Mouse (Mus musculus) induced T-regulatory cell, adult 2 months (primary cell): Measurements from ENCODE around the gene Atp6v0d1.

Experiments
- DNase-seq: peaks from one replicate; pipeline ENCODE4 v3.0.0-alpha.2; 2012; ENCODE audit warnings: low read depth

Gene Atp6v0d1

DNA sequence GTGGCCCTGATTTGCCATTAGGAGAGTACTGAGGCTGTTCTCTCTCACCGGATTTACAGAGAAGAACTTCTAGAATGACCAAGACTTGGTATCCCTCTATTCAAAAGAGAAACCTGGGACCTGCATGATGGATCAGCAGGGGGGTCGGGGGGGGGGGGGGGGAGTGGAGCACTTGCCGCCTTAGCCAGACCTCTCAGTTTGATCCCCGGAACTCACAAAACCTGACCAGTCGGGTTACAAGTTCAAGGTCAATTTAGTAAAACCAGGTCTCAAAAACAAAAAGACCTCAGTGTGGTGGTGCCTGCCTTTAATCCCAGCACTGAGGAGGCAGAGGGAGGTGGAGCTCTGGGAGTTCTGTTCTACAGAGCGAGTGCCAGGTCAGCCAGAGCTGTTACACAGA lies 8.9 kb upstream of the Atp6v0d1 start:
- no peak for DNase-seq

- DNase-seq: peak; percentile 56
Measured at GRCm38 (mm10) chr8:105573427-105573826, 7.6 kb upstream of the Atp6v0d1 start.

- DNase-seq: no peak
Measured at GRCm38 (mm10) chr8:105571810-105572209, 6.0 kb upstream of the Atp6v0d1 start.

- peak; percentile 69 for DNase-seq
Measured at GRCm38 (mm10) chr8:105566703-105567595, 1.1 kb upstream of the Atp6v0d1 start.

GRCm38 (mm10) chr8:105565401-105565881 lies 406 bp downstream of the Atp6v0d1 start:
- DNase-seq: peak; percentile 72

DNA sequence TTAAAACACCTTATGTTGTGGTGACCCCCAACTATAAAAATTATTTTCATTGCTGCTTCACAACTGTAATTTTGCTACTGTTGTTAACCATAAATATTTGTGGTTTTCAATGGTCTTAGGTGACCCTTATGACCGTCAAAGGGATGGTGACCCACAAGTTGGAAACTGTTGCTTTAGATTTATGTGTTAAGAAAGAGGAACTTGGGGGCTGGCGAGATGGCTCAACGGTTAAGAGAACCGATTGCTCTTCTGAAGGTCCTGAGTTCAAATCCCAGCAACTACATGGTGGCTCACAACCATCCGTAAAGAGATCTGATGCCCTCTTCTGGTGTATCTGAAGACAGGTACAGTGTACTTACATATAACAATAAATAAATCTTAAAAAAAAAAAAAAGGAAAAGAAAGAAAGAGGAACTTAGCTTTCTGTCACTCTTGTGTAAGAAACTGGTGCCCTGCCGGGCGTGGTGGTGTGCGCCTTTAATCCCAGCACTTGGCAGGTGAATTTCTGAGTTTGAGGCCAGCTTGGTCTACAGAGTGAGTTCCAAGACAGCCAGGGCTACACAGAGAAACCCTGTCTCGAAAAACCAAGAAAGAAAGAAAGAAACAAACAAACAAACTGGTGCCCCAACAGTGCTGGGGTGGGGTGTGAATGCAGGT lies 1.1 kb downstream of the Atp6v0d1 start:
- DNase-seq: peak; percentile 34

DNA sequence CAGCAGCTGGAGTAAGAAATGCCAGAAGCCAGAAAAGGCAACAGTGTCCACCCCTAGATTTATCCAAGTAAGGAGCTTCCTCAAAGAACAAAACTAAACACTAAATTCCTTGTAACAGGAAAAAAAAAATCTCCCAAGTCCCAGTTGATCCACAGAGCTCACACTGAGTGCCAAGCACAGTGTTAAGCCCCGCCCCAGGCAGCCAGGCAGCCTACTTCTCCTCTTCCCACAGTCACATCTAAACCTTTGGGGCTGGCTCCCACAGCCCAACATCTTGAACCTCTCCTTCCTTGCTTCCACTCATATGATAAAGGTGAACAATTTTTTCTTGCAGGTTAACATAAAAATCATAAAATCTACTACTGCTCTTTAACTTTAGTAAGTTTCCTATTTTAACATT lies 2.0 kb downstream of the Atp6v0d1 start:
- no peak for DNase-seq

- no peak for DNase-seq
Measured at GRCm38 (mm10) chr8:105562863-105563262, 3.0 kb downstream of the Atp6v0d1 start.

DNA sequence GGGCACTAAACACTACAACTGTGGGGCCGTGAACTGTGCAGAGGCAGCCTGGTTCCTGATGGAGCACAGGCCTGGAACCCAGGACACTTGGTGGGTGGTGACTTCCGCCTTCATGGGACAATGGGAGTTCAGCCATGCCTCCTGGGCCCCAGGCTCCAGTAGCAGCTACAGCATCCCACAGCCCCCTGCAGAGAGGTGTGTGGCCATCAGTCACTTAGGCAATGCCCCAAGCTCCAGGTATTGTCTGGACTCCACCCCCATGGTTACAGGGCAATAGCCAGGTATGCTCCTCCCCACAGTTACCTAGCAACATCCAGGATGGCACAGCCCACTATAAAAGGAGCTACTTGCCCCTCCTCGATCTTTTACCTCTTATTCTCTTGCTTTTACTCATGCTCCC lies 10.6 kb downstream of the Atp6v0d1 start:
- DNase-seq: no peak

- peak; percentile 72 for DNase-seq
Measured at GRCm38 (mm10) chr8:105554087-105554486, 11.8 kb downstream of the Atp6v0d1 start.

GRCm38 (mm10) chr8:105552824-105553223 lies 13.0 kb downstream of the Atp6v0d1 start:
- DNase-seq: no peak

DNA sequence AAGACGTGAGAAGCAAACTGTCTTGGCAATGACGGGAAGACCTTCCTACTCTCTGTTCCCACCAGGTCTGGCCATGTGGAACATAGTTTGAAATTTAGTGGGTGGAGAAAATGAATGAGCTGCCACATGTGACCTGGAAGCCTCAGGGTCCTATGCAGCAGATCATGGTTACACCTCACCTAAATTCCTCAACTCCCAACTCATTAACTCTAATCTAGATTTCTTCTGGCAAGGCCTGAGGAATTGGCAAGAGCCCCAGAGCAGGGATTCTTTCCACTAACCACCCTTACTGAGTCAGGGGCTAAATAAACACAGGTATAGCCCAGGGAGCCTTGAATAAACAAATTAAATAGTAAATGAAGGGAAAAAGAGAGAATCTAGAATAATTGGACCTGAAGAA lies 13.8 kb downstream of the Atp6v0d1 start:
- DNase-seq: no peak

- no peak for DNase-seq
Measured at GRCm38 (mm10) chr8:105550083-105550482, 15.8 kb downstream of the Atp6v0d1 start.

DNA sequence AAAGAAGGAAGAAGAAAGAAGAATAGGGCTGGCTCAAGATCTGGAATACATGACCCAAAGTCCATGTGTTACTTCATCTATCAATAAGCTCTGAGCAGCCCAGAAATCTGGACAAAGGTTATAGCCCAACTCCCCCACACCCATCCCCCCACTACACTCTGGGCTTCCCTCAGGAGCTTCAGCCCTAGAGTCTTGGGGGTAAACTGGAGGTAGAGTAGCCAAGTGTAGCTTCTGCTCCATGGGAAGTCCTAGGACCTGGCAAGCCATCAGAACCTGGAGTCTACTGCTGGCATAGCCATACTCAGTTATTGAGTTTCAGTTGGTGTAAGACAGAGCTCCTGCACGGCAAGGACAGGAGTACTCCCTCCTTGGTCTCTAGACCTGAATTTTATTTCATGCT lies 16.3 kb downstream of the Atp6v0d1 start:
- no peak for DNase-seq

GRCm38 (mm10) chr8:105546384-105547350 lies 19.2 kb downstream of the Atp6v0d1 start:
- DNase-seq: no peak

GRCm38 (mm10) chr8:105545249-105545648 lies 20.6 kb downstream of the Atp6v0d1 start:
- no peak for DNase-seq

DNA sequence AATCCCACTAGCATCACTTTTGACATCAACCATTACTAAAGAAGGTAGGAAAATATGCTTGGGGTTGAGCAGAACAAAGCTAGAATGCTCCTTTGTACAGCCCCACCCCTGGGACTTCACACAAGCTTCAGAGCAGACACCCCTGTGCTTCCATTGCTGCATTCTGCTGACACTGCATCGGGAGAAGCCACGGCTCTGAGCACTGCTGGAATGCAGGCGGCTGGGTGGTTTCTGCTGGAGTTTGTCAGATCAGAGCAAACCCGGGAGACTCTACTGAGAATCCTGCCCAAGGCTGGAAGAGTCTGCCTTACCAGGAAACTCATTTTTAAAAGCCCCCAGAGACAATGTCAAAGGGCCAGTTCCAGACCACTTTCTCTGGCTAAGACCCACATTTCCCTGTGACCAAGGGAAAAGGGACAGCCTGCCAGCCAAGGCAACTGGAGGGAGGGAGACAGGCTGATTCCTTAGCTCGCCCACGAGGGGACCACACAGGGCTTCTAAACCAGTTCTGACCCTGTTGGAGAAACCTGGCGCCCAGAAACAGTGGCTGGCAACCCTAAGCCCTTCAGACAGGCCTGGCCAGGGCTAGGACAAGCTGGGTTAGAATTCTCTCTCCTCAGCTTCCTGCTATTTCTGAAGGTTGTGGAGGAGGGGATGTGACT lies 21.2 kb downstream of the Atp6v0d1 start:
- no peak for DNase-seq

DNA sequence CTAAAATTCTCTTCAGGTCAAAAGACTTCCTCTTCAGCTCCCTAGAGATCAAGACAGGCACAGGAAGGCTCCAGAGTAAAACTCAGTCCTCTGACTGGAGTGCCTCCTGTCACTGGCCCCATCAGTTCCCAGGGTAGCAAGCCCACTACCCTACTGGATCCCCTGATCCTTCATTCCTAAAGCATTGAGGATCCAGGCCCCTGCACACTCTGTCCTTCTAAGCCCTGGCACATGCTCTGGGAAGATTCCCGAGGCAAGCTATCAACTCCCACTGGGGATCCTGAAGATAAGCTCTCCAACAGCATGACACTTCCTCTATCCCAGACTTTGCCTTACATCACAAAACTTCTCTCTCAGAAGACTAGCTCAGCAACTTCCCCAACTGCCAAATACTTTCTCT lies 22.1 kb downstream of the Atp6v0d1 start:
- no peak for DNase-seq

- no peak for DNase-seq
Measured at GRCm38 (mm10) chr8:105542808-105543207, 23.0 kb downstream of the Atp6v0d1 start.

DNA sequence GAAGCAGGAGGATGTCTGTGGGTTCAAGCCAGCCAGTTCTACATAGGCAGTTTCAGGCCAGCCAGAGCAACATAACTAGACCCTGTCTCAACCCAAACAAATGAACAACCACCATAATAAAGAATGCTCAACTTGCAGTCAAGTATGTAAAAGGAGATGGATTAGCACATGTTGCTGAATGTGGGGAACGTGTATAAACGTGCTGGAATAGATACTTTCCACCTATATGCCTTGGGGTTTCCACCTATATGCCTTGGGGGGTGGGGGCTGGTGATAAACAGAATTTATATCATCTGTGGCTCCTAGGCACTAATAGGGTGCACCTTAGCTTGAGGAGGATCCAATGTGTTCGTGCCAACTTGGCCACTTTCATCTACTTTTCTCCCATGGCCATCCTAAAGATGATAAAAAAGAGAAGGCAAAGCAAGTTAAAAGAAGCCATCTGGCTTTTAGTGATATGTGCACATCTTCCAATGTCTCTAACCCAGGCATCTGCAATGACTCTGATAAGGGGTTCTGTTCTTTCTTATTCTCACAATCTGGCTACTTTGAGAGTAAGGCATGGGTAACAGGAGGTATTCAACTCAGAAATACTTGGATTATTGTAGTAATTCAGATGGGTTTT lies 23.7 kb downstream of the Atp6v0d1 start:
- DNase-seq: no peak

- no peak for DNase-seq
Measured at GRCm38 (mm10) chr8:105538940-105539339, 26.9 kb downstream of the Atp6v0d1 start.
